Mouse (Mus musculus) forebrain, embryonic 16.5 days (tissue): ENCODE data around the gene Fkbp10. TPM values are rescaled to one million over a fixed set of nuclear protein-coding genes. Genes with fewer than 3 reads are reported as not detected.

ENCODE experiments used
- ATAC-seq: fragments of 200-750 bp; cut with Nextera tagmentation; 2 replicates; pipeline ENCODE4 v1.8.0; 2017; ENCODE audit warnings: mild to moderate bottlenecking, moderate library complexity
- H3K27ac ChIP-seq: fragments of 300-500 bp; sonication (generic); 2 replicates; pipeline ENCODE4 v1.5.1; 2014; ENCODE audit warnings: low read length, control low read depth
- H3K27me3 ChIP-seq: fragments of 300-500 bp; sonication (generic); replicated peaks from 2 replicates; pipeline ENCODE4 v1.6.1; 2014; ENCODE audit warnings: low read length; ENCODE audit not compliant: control insufficient read depth, insufficient read depth
- H3K36me3 ChIP-seq: fragments of 300-500 bp; sonication (generic); 2 replicates; pipeline ENCODE4 v1.6.1; 2014; ENCODE audit not compliant: control insufficient read depth, insufficient read depth
- H3K4me1 ChIP-seq: fragments of 300-500 bp; sonication (generic); replicated peaks from 2 replicates; pipeline ENCODE4 v1.6.1; 2014; ENCODE audit warnings: low read length; ENCODE audit not compliant: control insufficient read depth, insufficient read depth
- H3K4me2 ChIP-seq: fragments of 300-500 bp; sonication (generic); 2 replicates; pipeline ENCODE4 v1.6.1; 2014; ENCODE audit warnings: mild to moderate bottlenecking, low read length, control low read depth
- H3K4me3 ChIP-seq: fragments of 300-500 bp; sonication (generic); replicated peaks from 2 replicates; pipeline ENCODE4 v1.5.1; 2014; ENCODE audit warnings: mild to moderate bottlenecking, low read length, control low read depth
- H3K9ac ChIP-seq: fragments of 300-500 bp; sonication (generic); replicated peaks from 2 replicates; pipeline ENCODE4 v1.6.1; 2014; ENCODE audit warnings: low read depth, low read length, control low read depth
- H3K9me3 ChIP-seq: fragments of 300-500 bp; sonication (generic); 2 replicates; pipeline ENCODE4 v1.6.1; 2016; ENCODE audit warnings: low read length; ENCODE audit not compliant: control insufficient read depth
- WGBS: fragments of 180-500 bp; shearing (Covaris S2); extraction: QIAGEN DNeasy Blood & Tissue Kit; methylation state at CpG from one replicate; pipeline ENCODE4 v1.1.7; 2014; 5-methylcytosine and 5-hydroxymethylcytosine counted together
- microRNA-seq: library from miRNA; unstranded; fragments of <30 nt; microRNA quantifications from one replicate; pipeline ENCODE4, GENCODE M21; 2017
- polyA plus RNA-seq: library from polyadenylated mRNA; unstranded; fragments of >200 nt; fragmentation: Nextera tagmentation; extraction: Ambion mirVana; gene quantifications from 2 replicates; pipeline ENCODE4 v1.2.1, GENCODE M21; 2015

Gene Fkbp10
- polyA plus RNA-seq, 1 experiment from 2014 or later: 18.4 TPM

- Histone ChIP-seq H3K4me1 (peaks cover 19% of the 10 kb centered on the region), H3K9me3 (no peaks in the 10 kb centered on the region), H3K27ac (no peak overlapping the region), H3K4me3 (peak overlapping the region; percentile 89), H3K27me3 (no peaks in the 10 kb centered on the region), H3K9ac (no peak overlapping the region), H3K36me3 (peaks cover 14% of the 10 kb centered on the region), H3K4me2 (peak overlapping the region; percentile 26)
- ATAC-seq: no peak
- WGBS: 38% methylated on average over 5 of the region's 5 CpGs
These were observed 57.4 kb downstream of the Fkbp10 start for GRCm38 (mm10) chr11:100472935-100473295.

Small RNAs within 50 kb of the gene (microRNA-seq; reads per million reads assigned to microRNA genes)
- gene Gm27374: not detected

Other genes with a start within 250 kb of the Fkbp10 start
- not detected in 2 replicates for gene Krt9, start 222.5 kb upstream of the Fkbp10 start, polyA plus RNA-seq
- 0.38 and 1.6 TPM in 2 replicates for gene Krt14, start 208.1 kb upstream of the Fkbp10 start, polyA plus RNA-seq
- gene Krt16, start 166.8 kb upstream of the Fkbp10 start, polyA plus RNA-seq: not detected in 2 replicates
- 0.27 and 0.62 TPM in 2 replicates for gene Krt17, start 154.7 kb upstream of the Fkbp10 start, polyA plus RNA-seq
- gene Krt42, start 145.8 kb upstream of the Fkbp10 start, polyA plus RNA-seq: not detected in 2 replicates
- gene Eif1, start 95.8 kb upstream of the Fkbp10 start, polyA plus RNA-seq: 1,243 and 1,295 TPM in 2 replicates
- gene Gast, start 81.3 kb upstream of the Fkbp10 start, polyA plus RNA-seq: not detected in 2 replicates
- gene Hap1, start 59.6 kb upstream of the Fkbp10 start, polyA plus RNA-seq: 72.3 and 164 TPM in 2 replicates
- gene Jup, start 17.9 kb upstream of the Fkbp10 start, polyA plus RNA-seq: 56.2 and 62.0 TPM in 2 replicates
- 13.8 and 13.9 TPM in 2 replicates for gene P3h4, start 861 bp upstream of the Fkbp10 start, polyA plus RNA-seq
- 104 and 120 TPM in 2 replicates for gene Nt5c3b, start 26.1 kb downstream of the Fkbp10 start, polyA plus RNA-seq
- gene Klhl10, start 26.2 kb downstream of the Fkbp10 start, polyA plus RNA-seq: 0.62 and 0.80 TPM in 2 replicates
- gene Klhl11, start 57.0 kb downstream of the Fkbp10 start, polyA plus RNA-seq: 14.3 and 17.4 TPM in 2 replicates
- gene Acly, start 112.3 kb downstream of the Fkbp10 start, polyA plus RNA-seq: 242 and 248 TPM in 2 replicates
- gene Ttc25, start 129.9 kb downstream of the Fkbp10 start, polyA plus RNA-seq: 1.0 and 2.0 TPM in 2 replicates
- 22.8 and 29.8 TPM in 2 replicates for gene Cnp, start 159.2 kb downstream of the Fkbp10 start, polyA plus RNA-seq
- 85.6 and 96.1 TPM in 2 replicates for gene Nkiras2, start 203.5 kb downstream of the Fkbp10 start, polyA plus RNA-seq
- gene Dnajc7, start 204.5 kb downstream of the Fkbp10 start, polyA plus RNA-seq: 296 and 326 TPM in 2 replicates